Mouse (Mus musculus) brain, adult 2 months (tissue): ENCODE measurements at regions not wholly inside any gene's neighbourhood (a gene's known extent, or its start where the extent isn't known, plus 50 kb on each side); places are given as distances from the start of the nearest gene placed in this dataset.

ENCODE experiments used
- DNase-seq: peaks from one replicate; pipeline ENCODE4 v3.0.0; 2011; ENCODE audit warnings: low read depth, low spot score

DNA sequence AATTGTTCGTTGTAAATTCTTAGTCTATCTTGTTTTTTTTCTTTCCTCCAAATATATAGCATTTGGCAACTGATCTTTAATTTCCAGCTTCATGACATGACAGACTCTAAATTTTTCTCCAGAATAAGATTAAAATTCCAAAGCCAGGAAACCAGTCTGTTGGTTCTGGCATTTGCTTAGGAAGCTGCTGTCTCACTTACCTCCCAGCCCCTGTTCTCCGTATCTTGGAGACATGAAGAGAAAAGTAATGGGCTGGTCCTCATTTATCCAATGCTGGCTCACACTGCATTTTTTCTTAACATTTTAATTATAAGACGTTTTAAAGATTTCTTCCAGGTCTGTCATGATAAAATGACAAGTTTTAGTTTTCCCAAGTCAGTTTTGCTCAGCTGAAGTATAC, 226.3 kb downstream of the Pih1d3 start:
- peak; percentile 6 for DNase-seq

DNA sequence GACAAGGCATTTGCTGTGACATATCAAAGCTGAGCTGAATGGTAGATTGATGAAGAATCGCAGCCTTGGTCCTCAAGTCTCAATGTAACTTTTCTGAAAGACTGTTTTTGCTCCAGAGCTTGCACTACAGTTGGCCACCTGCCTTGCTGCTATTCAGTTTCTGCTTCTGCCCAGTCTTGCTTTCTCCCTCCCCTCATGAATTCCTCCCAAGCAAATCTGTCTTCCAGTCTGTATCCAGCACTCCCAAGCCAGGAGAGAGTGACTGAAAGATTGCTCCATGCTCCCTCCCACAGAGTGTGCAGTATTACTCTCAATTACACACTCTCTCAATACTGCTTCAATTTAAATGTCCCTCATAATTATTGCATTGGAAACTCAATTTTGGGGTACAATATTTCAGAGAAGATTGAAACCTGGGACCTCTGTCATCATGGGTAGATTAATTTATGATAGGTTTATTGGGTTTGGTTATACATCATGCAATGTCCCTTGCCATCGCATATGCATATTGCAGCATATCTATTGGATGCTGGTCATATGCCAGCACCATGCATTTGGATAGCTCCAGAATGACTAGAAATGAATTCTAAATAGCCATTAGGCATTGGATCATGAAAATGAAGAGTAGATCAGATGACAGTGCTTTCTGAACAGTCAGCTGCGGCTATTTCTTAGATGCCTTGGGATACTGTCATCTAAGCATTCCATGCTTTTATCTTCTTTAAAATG, 231.3 kb downstream of the Pih1d3 start:
- DNase-seq: peak; percentile 15

DNA sequence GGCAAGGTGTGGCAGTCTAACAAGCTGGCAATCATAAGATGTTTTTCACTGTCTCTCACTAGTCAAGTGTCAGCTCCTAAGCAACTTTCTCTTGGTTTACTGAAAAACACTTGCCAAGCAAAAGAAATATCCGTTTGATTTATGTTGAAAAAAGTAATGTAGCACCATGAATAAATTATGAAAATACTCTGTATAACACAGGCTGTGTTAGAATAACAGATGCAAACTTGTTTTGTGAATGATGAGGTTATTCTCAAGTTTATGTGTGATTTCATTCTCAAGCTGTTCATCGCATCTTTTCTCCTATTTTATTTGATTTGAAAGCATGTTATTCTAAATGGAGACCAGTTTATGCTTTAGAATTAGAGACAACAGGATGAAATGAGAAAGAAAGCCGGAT, 239.7 kb downstream of the Pih1d3 start:
- DNase-seq: no peak
